Mouse (Mus musculus) adipocyte (in vitro differentiated cells): ENCODE measurements around the gene Vamp2.
A peak's percentile ranks its signal among the peaks of the same experiment; 100 is the strongest.

Source experiments
- DNase-seq: peaks from one replicate; pipeline ENCODE4 v3.0.0-alpha.2; 2016; ENCODE audit warnings: low spot score

The Vamp2 gene

DNA sequence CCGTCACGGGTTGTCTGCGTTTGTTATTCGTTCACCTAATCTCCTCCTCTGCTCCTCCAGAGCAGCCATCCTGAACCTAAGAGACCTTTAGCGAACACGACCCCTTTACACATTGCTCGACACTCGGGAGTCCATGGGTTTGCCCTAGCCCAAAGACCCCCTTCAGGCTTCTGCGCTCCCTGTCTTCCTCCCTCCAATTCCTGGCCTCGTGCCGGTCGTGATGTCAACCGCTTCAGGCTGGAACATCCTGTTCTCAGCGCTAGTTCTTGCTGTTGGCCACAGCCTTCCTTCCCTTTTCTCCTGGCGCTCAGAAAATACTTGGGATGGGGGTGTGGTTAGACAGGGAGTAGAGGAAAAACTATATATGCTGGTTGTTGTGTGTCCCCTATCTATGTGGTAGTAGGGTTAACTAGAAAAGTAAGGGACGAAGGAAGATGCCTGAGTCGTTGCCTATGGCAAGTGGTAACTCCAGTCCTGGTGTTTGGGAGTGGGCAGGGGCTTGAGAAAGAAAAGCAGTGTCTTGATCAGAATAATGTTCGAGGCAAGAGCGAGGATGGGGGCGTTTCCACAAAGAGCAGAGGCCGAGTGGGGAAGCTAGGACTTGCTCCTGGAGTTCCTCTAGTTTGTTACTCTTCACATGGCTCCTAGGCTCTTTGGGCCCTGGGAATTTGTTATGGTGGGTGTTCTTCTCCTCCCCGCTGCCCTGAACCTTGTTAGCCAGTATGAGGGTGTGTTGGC, 11.1 kb downstream of the Vamp2 start:
- DNase-seq, result peak; percentile 60

- peak; percentile 80 for DNase-seq
Observed at GRCm38 (mm10) chr11:69099915-69100345, 11.6 kb downstream of the Vamp2 start.

DNA sequence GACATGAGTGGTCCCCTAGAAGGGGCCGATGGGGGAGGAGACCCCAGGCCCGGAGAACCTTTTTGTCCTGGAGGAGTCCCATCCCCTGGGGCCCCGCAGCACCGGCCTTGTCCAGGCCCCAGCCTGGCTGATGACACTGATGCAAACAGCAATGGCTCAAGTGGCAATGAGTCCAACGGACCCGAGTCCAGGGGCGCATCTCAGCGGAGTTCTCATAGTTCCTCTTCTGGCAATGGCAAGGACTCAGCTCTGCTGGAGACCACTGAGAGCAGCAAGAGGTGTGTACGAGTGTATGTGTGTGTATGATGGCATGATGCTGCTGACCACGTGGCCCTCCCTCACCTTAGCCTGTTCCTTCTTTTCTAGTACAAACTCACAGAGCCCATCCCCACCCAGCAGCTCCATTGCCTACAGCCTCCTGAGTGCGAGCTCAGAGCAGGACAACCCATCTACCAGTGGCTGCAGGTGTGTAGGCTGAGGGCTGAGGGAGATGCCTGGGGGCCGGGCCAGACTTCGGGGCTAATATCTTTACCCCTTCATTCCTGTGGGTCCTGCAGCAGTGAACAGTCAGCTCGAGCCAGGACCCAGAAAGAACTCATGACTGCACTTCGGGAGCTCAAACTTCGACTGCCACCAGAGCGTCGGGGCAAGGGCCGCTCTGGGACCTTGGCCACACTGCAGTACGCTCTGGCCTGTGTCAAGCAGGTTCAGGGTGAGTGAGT, 12.5 kb downstream of the Vamp2 start:
- no peak for DNase-seq

- DNase-seq, result no peak
Observed at GRCm38 (mm10) chr11:69101604-69102402, 13.5 kb downstream of the Vamp2 start.

DNA sequence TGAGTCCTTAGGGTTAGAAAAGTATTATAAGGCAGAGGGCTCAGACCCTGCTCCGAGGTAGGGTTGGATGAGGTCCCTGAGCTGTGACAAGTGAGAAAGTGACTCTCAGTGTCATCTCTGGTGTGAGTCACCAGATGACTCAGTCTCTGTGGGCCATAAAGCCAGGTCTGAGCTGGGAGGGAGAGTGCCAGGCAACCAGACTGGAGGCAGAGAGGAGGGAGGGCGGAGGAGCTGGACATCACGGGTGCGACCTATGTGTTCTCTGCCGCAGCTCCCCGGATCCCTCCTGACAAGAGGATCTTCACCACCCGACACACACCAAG, 14.1 kb downstream of the Vamp2 start:
- peak; percentile 9 for DNase-seq

DNA sequence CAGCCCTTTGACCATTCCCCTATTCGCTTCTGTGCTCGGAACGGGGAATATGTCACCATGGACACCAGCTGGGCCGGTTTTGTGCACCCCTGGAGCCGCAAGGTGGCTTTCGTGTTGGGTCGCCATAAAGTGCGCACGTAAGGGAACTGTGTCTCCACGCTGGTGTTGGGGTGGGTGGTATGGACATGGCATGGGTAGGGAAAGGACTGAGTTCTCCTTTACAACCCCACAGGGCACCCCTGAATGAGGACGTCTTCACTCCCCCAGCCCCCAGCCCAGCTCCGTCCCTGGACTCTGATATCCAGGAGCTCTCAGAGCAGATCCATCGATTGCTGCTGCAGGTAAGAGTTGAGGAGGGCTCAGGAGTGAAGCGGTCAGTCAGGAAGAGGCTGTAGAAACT, 14.8 kb downstream of the Vamp2 start:
- DNase-seq, result no peak

DNA sequence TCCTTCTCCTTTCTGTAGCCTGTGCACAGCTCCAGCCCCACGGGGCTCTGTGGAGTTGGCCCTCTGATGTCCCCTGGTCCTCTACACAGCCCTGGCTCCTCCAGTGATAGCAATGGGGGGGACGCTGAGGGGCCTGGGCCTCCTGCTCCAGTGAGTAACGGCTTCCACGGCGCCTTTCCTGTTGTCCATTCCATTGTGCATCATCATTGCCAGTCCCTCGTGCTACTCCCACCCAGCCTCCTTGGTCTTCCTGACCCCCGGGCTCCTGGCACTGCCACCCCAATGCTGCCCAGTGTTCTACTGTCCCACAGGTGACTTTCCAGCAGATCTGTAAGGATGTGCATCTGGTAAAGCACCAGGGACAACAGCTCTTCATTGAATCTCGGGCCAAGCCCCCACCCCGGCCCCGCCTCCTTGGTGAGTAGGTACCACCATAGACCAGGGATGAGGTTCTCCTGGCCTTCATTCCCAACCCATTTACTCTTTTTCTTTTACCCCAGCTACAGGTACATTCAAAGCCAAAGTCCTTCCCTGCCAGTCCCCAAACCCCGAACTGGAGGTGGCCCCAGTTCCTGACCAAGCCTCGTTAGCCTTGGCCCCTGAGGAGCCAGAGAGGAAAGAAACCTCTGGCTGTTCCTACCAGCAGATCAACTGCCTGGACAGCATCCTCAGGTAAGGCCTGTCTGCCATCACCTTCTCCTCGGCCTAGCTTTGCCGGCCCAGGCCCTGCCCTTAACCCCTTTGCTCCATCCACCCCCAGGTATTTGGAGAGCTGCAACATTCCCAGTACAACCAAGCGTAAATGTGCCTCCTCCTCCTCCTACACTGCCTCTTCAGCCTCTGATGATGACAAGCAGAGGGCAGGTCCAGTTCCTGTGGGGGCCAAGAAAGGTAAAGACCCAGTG, 15.5 kb downstream of the Vamp2 start:
- DNase-seq, result no peak

- DNase-seq, result no peak
Observed at GRCm38 (mm10) chr11:69104487-69104886, 16.2 kb downstream of the Vamp2 start.

GRCm38 (mm10) chr11:69105227-69105626, 16.9 kb downstream of the Vamp2 start:
- DNase-seq, result no peak

DNA sequence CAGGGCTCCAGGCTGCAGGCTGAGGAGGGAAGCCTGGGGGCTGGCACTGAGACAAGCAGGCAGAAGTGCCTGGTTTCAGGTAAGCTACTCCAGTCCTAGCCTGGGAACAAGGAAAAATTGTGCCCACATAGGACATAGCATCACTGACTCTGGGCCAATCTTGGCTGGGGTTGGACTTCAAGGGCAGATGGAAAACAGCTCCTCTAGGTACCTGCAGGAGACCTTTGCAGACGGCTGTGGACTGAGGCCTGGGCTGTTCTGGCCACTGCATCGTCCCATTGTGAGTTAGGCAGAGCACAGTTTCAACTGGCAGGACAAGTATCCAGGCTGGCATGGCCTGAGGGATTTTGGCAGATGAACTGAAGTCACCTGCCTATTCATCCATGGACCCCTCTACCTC, 17.5 kb downstream of the Vamp2 start:
- no peak for DNase-seq

- DNase-seq, result no peak
Observed at GRCm38 (mm10) chr11:69106299-69106698, 18.0 kb downstream of the Vamp2 start.

DNA sequence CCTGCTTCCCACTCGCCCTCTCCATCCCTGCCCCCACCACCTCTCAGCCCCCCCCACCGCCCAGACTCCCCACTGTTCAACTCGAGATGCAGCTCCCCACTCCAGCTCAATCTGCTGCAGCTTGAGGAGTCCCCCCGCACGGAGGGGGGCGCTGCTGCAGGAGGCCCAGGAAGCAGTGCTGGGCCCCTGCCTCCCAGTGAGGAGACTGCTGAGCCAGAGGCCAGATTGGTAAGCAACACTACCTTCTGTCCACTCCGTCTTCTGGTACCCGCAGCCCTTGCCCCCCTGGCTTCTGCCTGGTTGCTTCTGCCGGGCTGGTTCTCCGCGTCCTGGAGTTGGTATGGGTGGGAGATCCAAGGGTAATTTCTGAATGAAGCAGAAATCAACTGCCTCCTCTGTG, 18.6 kb downstream of the Vamp2 start:
- no peak for DNase-seq

DNA sequence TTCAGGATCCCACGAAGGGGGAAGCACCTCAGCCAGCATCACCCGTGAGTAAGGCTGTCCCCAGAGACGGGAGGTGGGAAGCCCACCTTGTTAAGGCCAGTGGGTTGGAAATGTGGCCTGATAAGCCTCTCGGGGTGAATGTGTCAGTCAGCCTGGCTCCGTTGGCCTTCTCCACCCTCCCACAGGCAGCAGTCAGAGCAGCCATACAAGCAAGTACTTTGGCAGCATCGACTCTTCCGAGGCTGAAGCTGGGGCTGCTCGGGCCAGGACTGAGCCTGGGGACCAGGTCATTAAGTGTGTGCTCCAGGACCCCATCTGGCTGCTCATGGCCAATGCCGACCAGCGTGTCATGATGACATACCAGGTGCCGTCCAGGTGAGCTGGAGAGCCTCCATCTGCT, 19.4 kb downstream of the Vamp2 start:
- DNase-seq, result no peak

GRCm38 (mm10) chr11:69108223-69108622, 19.9 kb downstream of the Vamp2 start:
- DNase-seq, result no peak

- peak; percentile 48 for DNase-seq
Observed at GRCm38 (mm10) chr11:69109032-69109900, 21.0 kb downstream of the Vamp2 start.

- peak; percentile 44 for DNase-seq
Observed at GRCm38 (mm10) chr11:69110319-69111046, 22.2 kb downstream of the Vamp2 start.

GRCm38 (mm10) chr11:69111051-69111810, 22.9 kb downstream of the Vamp2 start:
- DNase-seq, result no peak

- no peak for DNase-seq
Observed at GRCm38 (mm10) chr11:69111865-69112264, 23.6 kb downstream of the Vamp2 start.

DNA sequence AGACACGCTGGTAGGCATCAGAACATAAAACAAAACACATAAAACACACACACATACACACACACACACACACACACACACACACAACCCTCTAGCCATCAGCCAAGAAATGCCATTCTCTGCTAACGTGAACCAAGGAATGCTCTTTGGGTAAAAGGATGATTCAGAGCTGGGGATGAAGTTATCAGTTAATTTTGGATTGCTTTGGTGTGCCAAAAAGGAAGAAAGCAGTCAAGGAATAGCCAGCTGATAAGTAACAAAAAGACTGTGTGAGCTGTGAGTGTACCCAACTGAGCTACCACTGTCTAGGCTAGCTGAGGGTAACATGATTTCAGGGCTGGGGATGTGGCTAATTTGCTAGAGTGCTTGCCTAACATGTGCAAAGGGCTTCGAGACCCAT, 25.7 kb downstream of the Vamp2 start:
- DNase-seq, result no peak
